Mouse (Mus musculus) layer of hippocampus, adult 8-10 months (tissue): Measurements from ENCODE around the gene Thrap3. TPM values are rescaled to one million over a fixed set of nuclear protein-coding genes. Genes with fewer than 3 reads are reported as not detected.

Experiments
- total RNA-seq, 4 experiments: library from RNA; stranded (reverse); gene quantifications; 2 replicates each; pipeline ENCODE4 v1.2.4; 2022

The Thrap3 gene
- total RNA-seq, 4 experiments from 2014 or later, result 151 to 172 (median 170) TPM

Other genes starting within 250 kb of the Thrap3 start
- gene Csf3r, start 178.2 kb downstream of the Thrap3 start, total RNA-seq, result 10 to 100 TPM in 2 of 4 experiments, 1 to 10 TPM in 2; 6.2 to 42.2 (median 23.2) TPM
- 10 to 100 TPM; 42.2 to 55.3 (median 46.5) TPM for gene Mrps15, start 155.8 kb downstream of the Thrap3 start, total RNA-seq
- 10 to 100 TPM; 45.2 to 63.6 (median 50.8) TPM for gene Oscp1, start 144.2 kb downstream of the Thrap3 start, total RNA-seq
- gene Lsm10, start 106.1 kb downstream of the Thrap3 start, total RNA-seq, result 10 to 100 TPM; 14.3 to 17.5 (median 16.1) TPM
- 10 to 100 TPM; 25.4 to 36.5 (median 31.1) TPM for gene Stk40, start 98.8 kb downstream of the Thrap3 start, total RNA-seq
- gene Eva1b, start 55.0 kb downstream of the Thrap3 start, total RNA-seq, result 1 to 10 TPM; 2.5 to 4.8 (median 3.3) TPM
- gene Sh3d21, start 39.3 kb downstream of the Thrap3 start, total RNA-seq, result 1 to 10 TPM in 3 of 4 experiments, under 1 TPM in 1; 0.68 to 1.3 (median 1.1) TPM
- 100 to 1,000 TPM; 240 to 257 (median 248) TPM for gene Map7d1, start 53.6 kb upstream of the Thrap3 start, total RNA-seq
- gene Trappc3, start 59.6 kb upstream of the Thrap3 start, total RNA-seq, result 10 to 100 TPM; 79.9 to 89.9 (median 85.1) TPM
- gene Col8a2, start 84.0 kb upstream of the Thrap3 start, total RNA-seq, result 1 to 10 TPM; 1.7 to 2.3 (median 2.0) TPM
- 10 to 100 TPM; 29.3 to 31.6 (median 29.7) TPM for gene Adprhl2, start 118.9 kb upstream of the Thrap3 start, total RNA-seq
- 1 to 10 TPM; 1.3 to 2.6 (median 1.4) TPM for gene Tekt2, start 122.9 kb upstream of the Thrap3 start, total RNA-seq
- 10 to 100 TPM; 29.2 to 44.5 (median 37.1) TPM for gene Ago3, start 226.8 kb upstream of the Thrap3 start, total RNA-seq